Mouse (Mus musculus) myocyte (in vitro differentiated cells): ENCODE results near the gene Sh3pxd2a. TPM values are rescaled to one million over a fixed set of nuclear protein-coding genes. Genes with fewer than 3 reads are reported as not detected.
A peak's percentile ranks its signal among the peaks of the same experiment; 100 is the strongest.

Experiments
- H3K27me3 ChIP-seq: one replicate; pipeline ENCODE4 v1.6.1; 2011; ENCODE audit not compliant: control insufficient read depth, insufficient read depth, insufficient read length
- H3K36me3 ChIP-seq: one replicate; pipeline ENCODE4 v1.6.1; 2011; ENCODE audit not compliant: control insufficient read depth, insufficient read depth
- H3K4me2 ChIP-seq: one replicate; pipeline ENCODE4 v1.6.1; 2011; ENCODE audit warnings: low read depth, control low read depth
- H3K4me3 ChIP-seq: one replicate; pipeline ENCODE4 v1.5.1; 2011; ENCODE audit warnings: mild to moderate bottlenecking, control low read depth, moderate library complexity
- H3K79me2 ChIP-seq: one replicate; pipeline ENCODE4 v1.6.1; 2011; ENCODE audit not compliant: control insufficient read depth, insufficient read depth
- H3ac ChIP-seq: one replicate; pipeline ENCODE4 v1.6.1; 2011; ENCODE audit not compliant: control insufficient read depth, insufficient read length
- CEBPB ChIP-seq: IDR thresholded peaks from 2 replicates; pipeline ENCODE4 v1.6.1; 2011; ENCODE audit warnings: mild to moderate bottlenecking, moderate library complexity; ENCODE audit not compliant: poor library complexity, insufficient read depth, severe bottlenecking
- E2F4 ChIP-seq: IDR thresholded peaks from one replicate; pipeline ENCODE4 v1.6.1; 2011; ENCODE audit warnings: mild to moderate bottlenecking, control low read depth, moderate library complexity; ENCODE audit not compliant: insufficient read depth
- MAX ChIP-seq: IDR thresholded peaks from one replicate; pipeline ENCODE4 v1.6.1; 2011; ENCODE audit warnings: low read depth, mild to moderate bottlenecking, control low read depth
- MYOD1 ChIP-seq, 3 experiments: IDR thresholded peaks; one replicate each; pipeline ENCODE4 v1.6.1; 2011; ENCODE audit warnings: control low read depth in 2 of 3, low read depth in 2 of 3, mild to moderate bottlenecking in 2 of 3, moderate library complexity in 1 of 3; ENCODE audit not compliant: insufficient read length in 2 of 3, control insufficient read depth in 1 of 3
- MYOG ChIP-seq, 3 experiments: IDR thresholded peaks; one replicate each; pipeline ENCODE4 v1.6.1; 2011; ENCODE audit warnings: control low read depth in 2 of 3, low read depth in 2 of 3, mild to moderate bottlenecking in 2 of 3; ENCODE audit not compliant: insufficient read length in 2 of 3, control insufficient read depth in 1 of 3, insufficient read depth in 1 of 3
- POLR2A ChIP-seq: IDR thresholded peaks from one replicate; pipeline ENCODE4 v1.6.1; 2011; ENCODE audit warnings: low read depth, mild to moderate bottlenecking, control low read depth, moderate library complexity; ENCODE audit not compliant: insufficient read length
- POLR2AphosphoS2 ChIP-seq: IDR thresholded peaks from one replicate; pipeline ENCODE4 v1.6.1; 2011; ENCODE audit warnings: low read depth, control low read depth; ENCODE audit not compliant: insufficient read length
- REST ChIP-seq: IDR thresholded peaks from one replicate; pipeline ENCODE4 v1.6.1; 2011; ENCODE audit warnings: mild to moderate bottlenecking, control low read depth, moderate library complexity; ENCODE audit not compliant: insufficient read depth, insufficient read length
- SRF ChIP-seq: IDR thresholded peaks from one replicate; pipeline ENCODE4 v1.6.1; 2011; ENCODE audit warnings: low read depth; ENCODE audit not compliant: control insufficient read depth, insufficient read length
- TCF12 ChIP-seq: IDR thresholded peaks from one replicate; pipeline ENCODE4 v1.6.1; 2011; ENCODE audit warnings: mild to moderate bottlenecking, control low read depth; ENCODE audit not compliant: poor library complexity, insufficient read depth, severe bottlenecking
- TCF3 ChIP-seq: IDR thresholded peaks from one replicate; pipeline ENCODE4 v1.6.1; 2011; ENCODE audit warnings: low read depth, control low read depth; ENCODE audit not compliant: insufficient read length
- USF1 ChIP-seq: IDR thresholded peaks from one replicate; pipeline ENCODE4 v1.6.1; 2011; ENCODE audit warnings: low read depth, mild to moderate bottlenecking, control low read depth, moderate library complexity
- polyA plus RNA-seq: library from polyadenylated mRNA; unstranded; fragments of >200 nt; fragmentation: generic; extraction: Trizol; gene quantifications from one replicate; pipeline ENCODE4 v1.2.1, GENCODE M21; 2012; ENCODE audit warnings: missing spikeins

Gene Sh3pxd2a
- polyA plus RNA-seq, 1 experiment = 59.5 TPM

DNA sequence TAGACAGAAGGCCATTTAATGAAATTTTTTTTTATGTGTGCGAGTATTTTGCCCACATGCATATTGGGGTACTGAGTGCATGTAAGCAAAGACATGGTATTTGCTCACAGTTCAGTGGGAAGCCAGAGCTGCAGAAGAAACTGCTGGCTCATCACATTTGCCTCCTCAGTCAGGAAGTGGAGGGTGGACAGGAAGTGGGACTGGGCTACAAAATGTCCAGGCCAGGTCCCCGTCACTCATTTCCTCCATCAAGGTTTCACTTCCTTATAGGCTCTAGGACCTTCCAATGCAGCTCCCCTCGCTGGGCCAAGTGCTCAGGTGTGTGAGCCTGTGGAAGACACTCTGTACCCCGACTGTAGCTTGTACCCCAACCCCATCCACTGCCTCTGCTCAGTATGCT lies 239.5 kb downstream of the Sh3pxd2a start:
- H3K79me2 ChIP-seq = peaks cover 4% of the 10 kb centered on the region
- H3K4me3 ChIP-seq = no peak overlapping the region
- H3K4me2 ChIP-seq = no peak overlapping the region
- H3ac ChIP-seq = no peak overlapping the region
- no peaks in the 10 kb centered on the region for H3K27me3 ChIP-seq
- H3K36me3 ChIP-seq = no peaks in the 10 kb centered on the region
- TF ChIP-seq MAX (no peak), SRF (no peak)

GRCm38 (mm10) chr19:47222841-47223557 lies 241.2 kb downstream of the Sh3pxd2a start:
- H3ac ChIP-seq = no peak overlapping the region
- peaks cover 3% of the 10 kb centered on the region for H3K79me2 ChIP-seq
- H3K27me3 ChIP-seq = no peaks in the 10 kb centered on the region
- peak overlapping the region; percentile 73 for H3K4me2 ChIP-seq
- no peak overlapping the region for H3K4me3 ChIP-seq
- no peak for TF ChIP-seq TCF12
- no peak for TF ChIP-seq MAX
- no peak for TF ChIP-seq SRF
- TF ChIP-seq CEBPB = no peak
- H3K36me3 ChIP-seq = no peaks in the 10 kb centered on the region

- Histone ChIP-seq H3K36me3 (no peaks in the 10 kb centered on the region), H3K4me2 (peak overlapping the region; percentile 73), H3K79me2 (peaks cover 7% of the 10 kb centered on the region), H3ac (no peak overlapping the region), H3K4me3 (no peak overlapping the region), H3K27me3 (no peaks in the 10 kb centered on the region)
- TF ChIP-seq MYOD1 (IDR thresholded peaks at IDR 0.05; ENCODE audit: control insufficient read depth in 1 of 3, insufficient read length in 2 of 3, low read depth in 2 of 3) (peak; percentile 96 to 99 (median 99)), POLR2A (peak; percentile 10), REST (no peak), TCF3 (peak; percentile 100), USF1 (peak; percentile 76), E2F4 (no peak), MYOG (IDR thresholded peaks at IDR 0.05; ENCODE audit: control insufficient read depth in 1 of 3, insufficient read depth in 1 of 3, insufficient read length in 2 of 3, low read depth in 2 of 3) (peak; percentile 95 to 100 (median 99)), TCF12 (peak; percentile 100), SRF (no peak), MAX (no peak)
Observed at GRCm38 (mm10) chr19:47222154-47222840, 241.9 kb downstream of the Sh3pxd2a start.

GRCm38 (mm10) chr19:47221500-47222153 lies 242.6 kb downstream of the Sh3pxd2a start:
- H3K4me2 ChIP-seq = peak overlapping the region; percentile 73
- no peak overlapping the region for H3ac ChIP-seq
- peaks cover 7% of the 10 kb centered on the region for H3K79me2 ChIP-seq
- no peaks in the 10 kb centered on the region for H3K36me3 ChIP-seq
- H3K27me3 ChIP-seq = no peaks in the 10 kb centered on the region
- no peak for TF ChIP-seq MAX
- TF ChIP-seq POLR2A = peak; percentile 24
- H3K4me3 ChIP-seq = no peak overlapping the region

DNA sequence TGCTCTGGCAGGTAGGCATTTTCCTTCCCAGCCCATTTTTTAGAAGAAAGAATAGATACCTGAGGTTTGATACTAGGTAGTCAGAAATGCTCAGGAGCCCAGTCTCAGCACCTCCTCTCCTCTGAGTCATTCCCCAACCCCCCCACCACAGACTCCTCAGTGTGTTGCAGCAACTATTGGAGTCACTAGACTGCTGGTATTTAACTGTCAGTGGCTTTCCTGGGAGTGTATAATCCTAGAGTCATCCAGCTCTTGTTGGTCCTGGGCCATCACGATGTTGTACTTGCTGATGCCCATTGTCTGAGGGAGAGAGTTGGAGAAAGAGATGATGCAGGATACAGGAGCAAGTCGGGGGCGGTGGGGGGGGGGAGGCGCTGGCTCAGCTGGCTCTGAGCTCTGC lies 243.2 kb downstream of the Sh3pxd2a start:
- Histone ChIP-seq H3K4me3 (no peak overlapping the region), H3K79me2 (peaks cover 7% of the 10 kb centered on the region), H3K4me2 (peak overlapping the region; percentile 73), H3K27me3 (no peaks in the 10 kb centered on the region), H3ac (no peak overlapping the region), H3K36me3 (no peaks in the 10 kb centered on the region)
- no peak for TF ChIP-seq USF1
- 0 out of 2 replicates have a peak, but pooled peaks have one; percentile 42 for TF ChIP-seq CEBPB

- Histone ChIP-seq H3K4me3 (no peak overlapping the region), H3ac (no peak overlapping the region), H3K79me2 (peaks cover 7% of the 10 kb centered on the region), H3K4me2 (peak overlapping the region; percentile 73), H3K27me3 (no peaks in the 10 kb centered on the region), H3K36me3 (no peaks in the 10 kb centered on the region)
- TF ChIP-seq SRF (no peak), MYOG (IDR thresholded peaks at IDR 0.05; ENCODE audit: control insufficient read depth in 1 of 3, insufficient read depth in 1 of 3, insufficient read length in 2 of 3, low read depth in 2 of 3) (no peak), REST (no peak), E2F4 (no peak), POLR2A (no peak), MAX (no peak), USF1 (no peak), MYOD1 (IDR thresholded peaks at IDR 0.05; ENCODE audit: control insufficient read depth in 1 of 3, insufficient read length in 2 of 3, low read depth in 2 of 3) (no peak), TCF3 (no peak), TCF12 (no peak), POLR2AphosphoS2 (no peak), CEBPB (no peak)
Observed at GRCm38 (mm10) chr19:47220232-47220631, 244.0 kb downstream of the Sh3pxd2a start.
